Mouse (Mus musculus): ENCODE results near the gene Vps52. TPM values are rescaled to one million over a fixed set of nuclear protein-coding genes. Genes with fewer than 3 reads are reported as not detected.

Vps52 gene
- polyA plus RNA-seq, 1 experiment from 2014 or later = 63.2 TPM

GRCm38 (mm10) chr17:33938783-33939182 is 16.8 kb upstream of the Vps52 start:
- Histone ChIP-seq H3K9ac (replicated peaks; ENCODE audit: low read length) (no peak overlapping the region), H3K4me1 (ENCODE audit: control insufficient read depth, insufficient read depth, low read length) (peaks cover 16% of the 10 kb centered on the region), H3K9me3 (ENCODE audit: control insufficient read depth, low read length) (no peaks in the 10 kb centered on the region), H3K4me3 (replicated peaks; ENCODE audit: low read depth, low read length) (no peak overlapping the region), H3K36me3 (ENCODE audit: control insufficient read depth, insufficient read depth, low read length) (peaks cover 48% of the 10 kb centered on the region), H3K27me3 (ENCODE audit: control insufficient read depth, insufficient read depth, low read length) (no peaks in the 10 kb centered on the region), H3K27ac (replicated peaks; ENCODE audit: low read depth, low read length) (no peak overlapping the region), H3K4me2 (ENCODE audit: low read length) (peak overlapping the region; percentile 95; the same call in 1 of the 2 replicates)
- ATAC-seq (ENCODE audit: low FRiP score, low TSS enrichment) (no peak), DNase-seq (no peak)
- WGBS = 88% methylated on average over 11 of the region's 11 CpGs

- under 1% methylated on average over 36 of the region's 36 CpGs for WGBS
- DNase-seq (peak; percentile 96), ATAC-seq (ENCODE audit: low FRiP score, low TSS enrichment) (peak; percentile 91)
- H3K9ac ChIP-seq (replicated peaks; ENCODE audit: low read length) = peak within 1 kb of the TSS; percentile 65
- peaks cover 16% of the 10 kb centered on the region for H3K4me1 ChIP-seq (ENCODE audit: control insufficient read depth, insufficient read depth, low read length)
- H3K36me3 ChIP-seq (ENCODE audit: control insufficient read depth, insufficient read depth, low read length) = peaks cover 55% of the 10 kb centered on the region
- no peaks in the 10 kb centered on the region for H3K27me3 ChIP-seq (ENCODE audit: control insufficient read depth, insufficient read depth, low read length)
- H3K9me3 ChIP-seq (ENCODE audit: control insufficient read depth, low read length) = no peaks in the 10 kb centered on the region
- H3K27ac ChIP-seq (replicated peaks; ENCODE audit: low read depth, low read length) = no peak within 1 kb of the TSS
- H3K4me3 ChIP-seq (replicated peaks; ENCODE audit: low read depth, low read length) = peak within 1 kb of the TSS; percentile 67
- peak within 1 kb of the TSS; percentile 95 for H3K4me2 ChIP-seq (ENCODE audit: low read length)
Observed at GRCm38 (mm10) chr17:33940206-33940805, 15.3 kb upstream of the Vps52 start, which contains the start of the genes Pfdn6 and Wdr46. Gene Pfdn6, minus strand, starts transcription at chr17:33940343. Gene Wdr46, plus strand, starts transcription at chr17:33940660.

GRCm38 (mm10) chr17:33940981-33941380 is 14.6 kb upstream of the Vps52 start:
- no peaks in the 10 kb centered on the region for H3K27me3 ChIP-seq (ENCODE audit: control insufficient read depth, insufficient read depth, low read length)
- ATAC-seq (ENCODE audit: low FRiP score, low TSS enrichment) = 0 out of 2 replicates have a peak, but pooled peaks have one; percentile 7

GRCm38 (mm10) chr17:33941381-33941780 is 14.2 kb upstream of the Vps52 start:
- 63% methylated on average over 19 of the region's 19 CpGs for WGBS
- ATAC-seq (ENCODE audit: low FRiP score, low TSS enrichment) (no peak), DNase-seq (no peak)
- peaks cover 59% of the 10 kb centered on the region for H3K36me3 ChIP-seq (ENCODE audit: control insufficient read depth, insufficient read depth, low read length)
- no peak overlapping the region for H3K27ac ChIP-seq (replicated peaks; ENCODE audit: low read depth, low read length)
- no peaks in the 10 kb centered on the region for H3K27me3 ChIP-seq (ENCODE audit: control insufficient read depth, insufficient read depth, low read length)
- peak overlapping the region; percentile 58 for H3K9ac ChIP-seq (replicated peaks; ENCODE audit: low read length)
- H3K9me3 ChIP-seq (ENCODE audit: control insufficient read depth, low read length) = no peaks in the 10 kb centered on the region
- H3K4me2 ChIP-seq (ENCODE audit: low read length) = peak overlapping the region; percentile 95
- H3K4me1 ChIP-seq (ENCODE audit: control insufficient read depth, insufficient read depth, low read length) = peaks cover 16% of the 10 kb centered on the region
- H3K4me3 ChIP-seq (replicated peaks; ENCODE audit: low read depth, low read length) = peak overlapping the region; percentile 67

More at GRCm38 (mm10) chr17:33940981-33941380, 14.6 kb upstream of the Vps52 start:
- Histone ChIP-seq H3K9ac (replicated peaks; ENCODE audit: low read length) (peak overlapping the region; percentile 58), H3K4me2 (ENCODE audit: low read length) (peak overlapping the region; percentile 95), H3K9me3 (ENCODE audit: control insufficient read depth, low read length) (no peaks in the 10 kb centered on the region), H3K4me3 (replicated peaks; ENCODE audit: low read depth, low read length) (peak overlapping the region; percentile 67), H3K4me1 (ENCODE audit: control insufficient read depth, insufficient read depth, low read length) (peaks cover 16% of the 10 kb centered on the region), H3K27ac (replicated peaks; ENCODE audit: low read depth, low read length) (no peak overlapping the region), H3K36me3 (ENCODE audit: control insufficient read depth, insufficient read depth, low read length) (peaks cover 55% of the 10 kb centered on the region)
- no peak for DNase-seq
- WGBS = 4% methylated on average over 26 of the region's 26 CpGs

GRCm38 (mm10) chr17:33943454-33943853 is 12.2 kb upstream of the Vps52 start:
- Histone ChIP-seq H3K27ac (replicated peaks; ENCODE audit: low read depth, low read length) (no peak overlapping the region), H3K4me3 (replicated peaks; ENCODE audit: low read depth, low read length) (no peak overlapping the region), H3K36me3 (ENCODE audit: control insufficient read depth, insufficient read depth, low read length) (peaks cover 58% of the 10 kb centered on the region), H3K27me3 (ENCODE audit: control insufficient read depth, insufficient read depth, low read length) (no peaks in the 10 kb centered on the region), H3K4me2 (ENCODE audit: low read length) (no peak overlapping the region), H3K4me1 (ENCODE audit: control insufficient read depth, insufficient read depth, low read length) (peaks cover 16% of the 10 kb centered on the region), H3K9ac (replicated peaks; ENCODE audit: low read length) (no peak overlapping the region), H3K9me3 (ENCODE audit: control insufficient read depth, low read length) (no peaks in the 10 kb centered on the region)
- ATAC-seq (ENCODE audit: low FRiP score, low TSS enrichment) (no peak), DNase-seq (no peak)
- WGBS = 95% methylated on average over 15 of the region's 15 CpGs

- DNase-seq (no peak), ATAC-seq (ENCODE audit: low FRiP score, low TSS enrichment) (no peak)
- Histone ChIP-seq H3K36me3 (ENCODE audit: control insufficient read depth, insufficient read depth, low read length) (peaks cover 70% of the 10 kb centered on the region), H3K9me3 (ENCODE audit: control insufficient read depth, low read length) (no peaks in the 10 kb centered on the region), H3K4me2 (ENCODE audit: low read length) (no peak overlapping the region), H3K27ac (replicated peaks; ENCODE audit: low read depth, low read length) (no peak overlapping the region), H3K27me3 (ENCODE audit: control insufficient read depth, insufficient read depth, low read length) (no peaks in the 10 kb centered on the region), H3K4me1 (ENCODE audit: control insufficient read depth, insufficient read depth, low read length) (peaks cover 19% of the 10 kb centered on the region), H3K4me3 (replicated peaks; ENCODE audit: low read depth, low read length) (no peak overlapping the region), H3K9ac (replicated peaks; ENCODE audit: low read length) (no peak overlapping the region)
- 94% methylated on average over 10 of the region's 10 CpGs for WGBS
Observed at GRCm38 (mm10) chr17:33947430-33948089, 8.1 kb upstream of the Vps52 start.

- Histone ChIP-seq H3K27ac (replicated peaks; ENCODE audit: low read depth, low read length) (no peak overlapping the region), H3K36me3 (ENCODE audit: control insufficient read depth, insufficient read depth, low read length) (peaks cover 77% of the 10 kb centered on the region), H3K4me3 (replicated peaks; ENCODE audit: low read depth, low read length) (no peak overlapping the region), H3K9ac (replicated peaks; ENCODE audit: low read length) (no peak overlapping the region), H3K27me3 (ENCODE audit: control insufficient read depth, insufficient read depth, low read length) (no peaks in the 10 kb centered on the region), H3K9me3 (ENCODE audit: control insufficient read depth, low read length) (no peaks in the 10 kb centered on the region), H3K4me1 (ENCODE audit: control insufficient read depth, insufficient read depth, low read length) (peaks cover 19% of the 10 kb centered on the region), H3K4me2 (ENCODE audit: low read length) (no peak overlapping the region)
- ATAC-seq (ENCODE audit: low FRiP score, low TSS enrichment) (no peak), DNase-seq (no peak)
- WGBS = 91% methylated on average over 22 of the region's 22 CpGs
Observed at GRCm38 (mm10) chr17:33948090-33948904, 7.3 kb upstream of the Vps52 start.

GRCm38 (mm10) chr17:33948905-33949537 is 6.6 kb upstream of the Vps52 start:
- peaks cover 21% of the 10 kb centered on the region for H3K4me1 ChIP-seq (ENCODE audit: control insufficient read depth, insufficient read depth, low read length)
- no peaks in the 10 kb centered on the region for H3K9me3 ChIP-seq (ENCODE audit: control insufficient read depth, low read length)
- ATAC-seq (ENCODE audit: low FRiP score, low TSS enrichment) (no peak), DNase-seq (no peak)
- no peak overlapping the region for H3K27ac ChIP-seq (replicated peaks; ENCODE audit: low read depth, low read length)
- peaks cover 76% of the 10 kb centered on the region for H3K36me3 ChIP-seq (ENCODE audit: control insufficient read depth, insufficient read depth, low read length)
- H3K4me3 ChIP-seq (replicated peaks; ENCODE audit: low read depth, low read length) = no peak overlapping the region
- 91% methylated on average over 19 of the region's 19 CpGs for WGBS
- H3K27me3 ChIP-seq (ENCODE audit: control insufficient read depth, insufficient read depth, low read length) = no peaks in the 10 kb centered on the region
- no peak overlapping the region for H3K9ac ChIP-seq (replicated peaks; ENCODE audit: low read length)
- H3K4me2 ChIP-seq (ENCODE audit: low read length) = no peak overlapping the region

Measured in midbrain, embryonic 14.5 days (tissue).